Mouse (Mus musculus) right cerebral cortex, postnatal 4 days (tissue): ENCODE measurements at regions not wholly inside any gene's neighbourhood (a gene's known extent, or its start where the extent isn't known, plus 50 kb on each side); places are given as distances from the start of the nearest gene placed in this dataset.

Experiments
- DNase-seq: peaks from one replicate; pipeline ENCODE4 v3.0.0-alpha.2; 2022

GRCm38 (mm10) chr10:19412926-19413325, 56.6 kb downstream of the Olig3 start:
- no peak for DNase-seq

GRCm38 (mm10) chr10:19413935-19414334, 57.6 kb downstream of the Olig3 start:
- DNase-seq, result no peak

DNA sequence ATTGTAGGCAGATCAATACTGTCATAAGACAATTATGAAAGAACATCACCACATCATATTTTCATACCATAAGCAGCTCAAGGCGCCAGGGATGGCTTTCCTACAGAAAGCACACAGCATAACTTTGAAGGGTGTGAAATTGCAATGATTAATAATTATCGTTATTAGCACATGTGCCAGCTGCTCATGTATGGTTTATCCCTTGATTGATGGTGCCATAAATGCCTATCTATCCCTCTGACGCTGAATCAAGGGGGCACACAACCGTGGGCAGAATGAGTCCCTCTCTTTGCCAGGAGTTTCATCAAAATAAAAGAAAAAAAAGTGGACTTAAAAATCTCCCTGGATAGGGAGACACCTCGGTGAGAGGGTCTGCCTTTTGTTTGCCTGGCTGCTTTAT, 58.5 kb downstream of the Olig3 start:
- no peak for DNase-seq

DNA sequence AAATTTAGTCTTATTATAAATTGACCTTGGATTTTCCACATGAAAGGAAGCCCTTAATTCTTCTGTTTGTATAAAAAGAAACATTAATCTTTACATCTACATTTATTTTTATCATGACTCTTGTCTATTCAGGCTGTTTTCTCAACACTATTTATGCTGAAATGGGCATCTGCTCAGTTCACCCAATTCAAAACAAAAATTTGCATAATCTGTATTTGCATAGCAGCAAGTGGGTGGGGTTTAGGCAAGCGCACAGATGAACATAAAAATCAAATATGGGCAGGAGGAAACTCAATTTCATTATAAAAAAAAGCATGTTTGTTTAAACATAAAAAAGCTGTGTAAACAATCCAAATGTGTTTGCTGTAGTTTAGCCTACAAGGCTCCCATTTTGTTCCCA, 67.7 kb downstream of the Olig3 start:
- DNase-seq, result no peak

- DNase-seq, result no peak
These were observed 68.6 kb downstream of the Olig3 start for GRCm38 (mm10) chr10:19424961-19425360.

DNA sequence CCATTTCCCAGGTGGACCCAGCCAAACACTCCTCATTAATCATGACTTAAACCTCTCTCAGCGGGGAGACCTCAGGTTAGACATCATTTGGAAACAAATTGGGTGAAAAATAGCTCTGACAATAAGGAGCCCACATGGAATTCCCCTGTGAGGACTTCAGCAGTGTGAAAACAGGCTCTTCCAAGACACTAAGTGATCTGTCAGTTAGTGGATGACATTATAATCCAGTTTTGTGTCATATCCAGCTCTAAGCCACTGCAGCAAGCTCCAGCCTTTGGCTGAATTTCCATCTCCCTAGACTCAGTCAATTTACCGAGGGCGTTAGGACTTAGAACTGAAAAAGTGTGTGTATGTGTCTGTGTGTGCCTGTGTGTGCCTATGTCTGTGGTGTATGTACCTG, 70.5 kb downstream of the Olig3 start:
- DNase-seq, result no peak

DNA sequence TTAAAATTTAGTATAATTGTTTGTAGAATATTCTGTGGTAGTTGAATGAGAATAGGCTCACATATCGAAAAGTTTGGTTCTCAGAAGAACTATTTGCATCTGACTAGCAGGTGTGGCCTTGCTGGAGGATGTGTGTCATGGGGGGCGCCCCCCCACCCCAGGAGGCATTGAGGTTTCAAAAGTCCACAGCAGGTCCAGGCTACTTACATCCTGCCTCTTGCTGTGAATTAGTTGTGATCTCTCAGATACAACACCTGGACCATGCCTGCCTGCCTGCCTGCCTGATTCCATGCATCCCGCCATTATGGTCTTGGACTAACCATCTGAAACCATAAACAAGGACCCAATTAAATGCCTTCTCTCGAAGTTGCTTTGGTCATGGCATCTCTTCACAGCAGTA, 76.2 kb downstream of the Olig3 start:
- DNase-seq, result no peak

GRCm38 (mm10) chr10:19434661-19435060, 78.3 kb downstream of the Olig3 start:
- no peak for DNase-seq

DNA sequence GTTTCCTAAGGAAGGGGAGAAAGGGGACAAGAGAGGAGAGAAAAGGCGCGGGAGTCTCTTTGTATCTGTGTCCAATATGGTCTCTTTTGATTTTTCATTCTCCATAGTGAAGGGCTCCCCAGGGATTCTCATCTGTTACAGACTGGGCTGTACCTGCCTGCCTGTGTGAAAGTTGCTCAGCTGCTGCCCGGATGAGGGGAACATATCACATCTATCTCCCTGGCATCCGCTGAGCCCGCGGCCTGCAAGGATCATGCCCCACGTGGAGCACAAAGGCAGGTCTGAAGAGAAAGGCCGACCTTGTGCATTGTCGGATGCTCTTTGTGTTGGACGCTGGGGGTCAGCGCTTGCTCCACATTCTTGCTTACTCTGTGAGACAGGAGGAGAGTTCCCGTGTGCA, 85.5 kb downstream of the Olig3 start:
- no peak for DNase-seq

DNA sequence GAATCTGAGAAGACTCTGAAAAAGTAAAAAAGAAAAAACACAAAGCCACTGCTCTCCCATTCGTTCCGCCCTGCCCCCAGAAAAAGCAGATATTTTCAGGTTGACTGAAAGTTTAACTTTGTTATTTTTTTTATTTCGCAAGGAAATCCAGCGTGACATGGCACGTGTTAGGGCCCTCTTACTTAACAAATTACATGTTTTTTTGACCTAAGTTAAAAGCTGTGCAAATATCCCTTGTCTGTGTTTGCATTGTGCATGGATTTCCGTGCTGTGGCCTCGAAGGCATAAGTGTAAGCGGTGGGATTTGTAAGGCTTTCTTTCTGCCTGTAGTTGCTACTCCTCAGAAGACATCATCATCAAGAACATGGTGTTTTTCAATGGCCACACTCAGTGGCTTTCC, 87.2 kb downstream of the Olig3 start:
- no peak for DNase-seq

DNA sequence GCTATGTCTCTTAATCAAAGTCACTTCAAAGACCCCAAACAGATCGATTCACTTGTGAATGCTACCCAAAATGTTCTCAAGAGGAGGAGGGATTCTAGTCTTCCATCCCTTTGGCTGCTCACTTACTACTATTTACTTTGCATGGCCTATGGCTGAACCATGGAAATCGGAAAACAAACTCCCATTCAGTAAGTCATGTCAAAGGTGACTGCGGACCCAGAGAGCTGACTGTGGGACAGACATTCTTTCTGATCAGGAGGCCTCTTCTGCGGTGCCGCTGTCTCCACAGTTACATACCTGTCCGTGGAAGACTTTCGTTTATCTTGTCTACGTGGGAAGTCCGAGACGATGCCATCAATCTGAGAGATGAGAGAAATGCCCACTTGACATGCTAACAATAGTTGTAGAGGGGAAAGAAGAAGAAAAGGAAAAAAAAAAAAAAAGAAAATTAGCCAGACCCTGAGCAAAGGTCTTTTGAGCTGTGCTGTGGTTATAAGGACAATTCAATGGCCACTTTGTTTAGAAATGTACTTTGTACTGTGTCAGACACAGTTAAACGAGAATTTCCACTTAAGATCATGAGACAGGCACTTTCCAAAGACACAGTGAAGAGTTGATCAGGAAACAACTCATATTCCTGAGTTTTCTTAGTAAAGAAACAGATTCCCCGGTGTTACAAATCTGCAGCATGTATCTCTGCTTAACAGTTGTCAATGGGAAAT, 92.7 kb downstream of the Olig3 start:
- DNase-seq, result no peak

- no peak for DNase-seq
These were observed 102.7 kb downstream of the Olig3 start for GRCm38 (mm10) chr10:19459053-19459452.

DNA sequence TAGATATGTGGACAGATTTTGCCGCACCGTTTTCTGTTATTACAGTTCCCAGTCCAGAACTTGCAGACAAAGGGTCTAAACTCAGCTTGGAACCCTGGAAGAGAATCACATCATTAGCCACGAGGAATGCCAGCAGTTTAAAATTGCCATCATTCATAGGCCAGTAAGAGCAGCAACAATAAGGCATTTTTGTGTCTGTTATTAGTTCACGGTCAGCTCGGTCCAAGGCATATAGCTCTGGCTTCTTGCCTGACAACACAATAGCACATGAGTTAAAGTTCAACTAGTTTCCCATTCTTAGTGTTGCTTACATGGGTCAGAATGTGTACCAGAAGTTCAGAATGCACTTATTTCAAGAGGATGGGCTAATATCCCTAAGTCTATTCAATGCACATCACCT, 103.4 kb downstream of the Olig3 start:
- no peak for DNase-seq

DNA sequence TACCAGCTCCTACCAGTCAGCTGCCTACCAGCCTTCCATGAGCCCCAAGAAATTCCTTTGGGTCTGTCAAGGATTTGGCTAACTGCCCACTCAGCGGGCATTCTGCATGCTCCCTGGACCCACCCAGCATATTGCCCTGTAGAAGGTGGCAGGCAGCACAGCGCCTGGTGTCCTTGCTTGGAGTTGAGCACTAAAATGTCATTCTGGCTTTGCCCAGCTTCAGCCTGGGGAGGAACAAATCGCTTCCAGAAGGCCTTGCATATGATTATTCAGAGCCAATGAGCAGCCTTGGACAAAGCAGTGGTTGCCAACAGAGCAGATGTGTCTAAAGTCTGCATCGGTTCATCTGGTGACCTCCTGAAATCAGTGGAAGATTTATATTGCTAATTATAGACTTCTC, 103.8 kb downstream of the Olig3 start:
- DNase-seq, result no peak

DNA sequence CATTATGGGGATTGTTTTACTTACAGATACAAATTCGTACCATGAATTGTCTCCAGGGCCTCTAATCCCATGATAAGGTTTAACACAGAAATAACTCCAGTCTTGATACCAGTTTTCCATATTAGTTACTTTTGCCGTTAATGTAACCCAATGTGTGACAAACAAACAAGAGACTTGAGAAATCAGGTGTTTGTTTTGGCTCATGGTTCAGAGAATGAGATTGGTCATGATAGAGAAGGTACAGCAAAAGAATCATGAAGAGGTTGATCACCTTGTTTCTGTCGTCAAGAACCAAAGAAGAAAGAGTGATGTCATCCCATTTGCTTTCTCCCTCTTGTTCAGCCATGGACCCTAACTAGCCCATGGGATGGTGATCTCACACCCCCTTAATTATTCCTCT, 107.5 kb downstream of the Olig3 start:
- no peak for DNase-seq

- no peak for DNase-seq
These were observed 108.2 kb downstream of the Olig3 start for GRCm38 (mm10) chr10:19464504-19464903.

DNA sequence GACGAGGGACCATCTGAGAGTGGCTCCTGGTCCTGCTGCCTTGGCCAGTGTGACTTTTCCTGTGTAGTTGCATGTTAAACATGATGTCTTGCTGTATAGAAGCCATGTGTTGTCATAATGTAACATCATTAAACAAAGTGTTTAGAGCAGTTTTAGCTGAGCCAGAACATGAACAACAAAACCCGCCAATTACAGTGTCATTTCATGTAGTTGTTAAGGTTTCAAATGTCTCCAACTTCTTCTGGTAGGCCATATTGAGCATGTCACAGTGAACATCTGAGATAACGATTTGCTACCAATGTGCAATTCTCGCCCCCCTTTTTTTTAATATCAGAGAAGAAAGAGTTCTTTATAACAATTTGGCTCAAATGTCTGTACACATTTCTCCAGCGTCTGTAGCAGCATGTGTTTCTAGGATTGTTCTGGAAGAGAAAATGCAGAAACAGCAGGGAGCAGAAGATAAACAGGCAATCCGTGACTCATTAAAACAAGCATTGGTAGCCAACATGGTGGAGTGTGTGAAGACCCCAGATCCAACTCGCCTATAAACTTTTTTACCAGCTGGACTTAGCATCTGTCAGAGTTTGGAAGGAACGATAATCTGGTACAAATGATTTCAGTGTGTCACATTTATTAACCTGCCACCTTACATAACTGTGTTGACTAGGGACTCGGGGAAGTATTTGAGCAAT, 115.2 kb downstream of the Olig3 start:
- DNase-seq, result no peak

- DNase-seq, result no peak
These were observed 115.7 kb downstream of the Olig3 start for GRCm38 (mm10) chr10:19472066-19472465.

GRCm38 (mm10) chr10:19472949-19473535, 116.7 kb downstream of the Olig3 start:
- no peak for DNase-seq

DNA sequence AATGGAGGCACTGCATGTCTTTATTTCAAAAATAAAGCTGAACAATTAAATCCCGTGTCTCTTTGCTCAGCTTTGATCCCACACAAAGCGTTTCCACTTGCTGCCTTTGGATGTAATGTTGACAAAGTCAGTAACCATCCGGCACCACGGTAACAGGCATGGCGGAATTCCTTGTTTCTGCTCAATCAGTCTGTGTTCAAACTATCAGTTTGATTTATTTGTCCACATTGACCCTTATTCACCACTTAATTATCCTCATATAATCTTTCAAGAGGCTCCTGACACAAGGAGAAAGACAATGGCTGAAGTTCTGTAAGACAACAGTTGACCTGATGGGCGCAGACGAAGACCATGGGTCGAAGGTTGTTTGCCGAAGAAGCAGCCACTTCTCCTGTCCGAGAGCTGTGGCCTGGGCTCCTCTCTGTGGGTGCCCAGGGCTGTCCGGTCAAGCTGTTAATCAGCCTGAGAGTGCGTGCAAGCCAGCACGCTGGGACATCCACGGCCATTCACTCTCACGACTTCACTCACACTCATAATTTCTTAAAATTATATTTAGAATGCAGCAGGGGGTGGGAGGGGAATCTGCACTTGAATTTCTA, 106.1 kb upstream of the Ifngr1 start:
- no peak for DNase-seq

GRCm38 (mm10) chr10:19490500-19490899, 101.2 kb upstream of the Ifngr1 start:
- no peak for DNase-seq

DNA sequence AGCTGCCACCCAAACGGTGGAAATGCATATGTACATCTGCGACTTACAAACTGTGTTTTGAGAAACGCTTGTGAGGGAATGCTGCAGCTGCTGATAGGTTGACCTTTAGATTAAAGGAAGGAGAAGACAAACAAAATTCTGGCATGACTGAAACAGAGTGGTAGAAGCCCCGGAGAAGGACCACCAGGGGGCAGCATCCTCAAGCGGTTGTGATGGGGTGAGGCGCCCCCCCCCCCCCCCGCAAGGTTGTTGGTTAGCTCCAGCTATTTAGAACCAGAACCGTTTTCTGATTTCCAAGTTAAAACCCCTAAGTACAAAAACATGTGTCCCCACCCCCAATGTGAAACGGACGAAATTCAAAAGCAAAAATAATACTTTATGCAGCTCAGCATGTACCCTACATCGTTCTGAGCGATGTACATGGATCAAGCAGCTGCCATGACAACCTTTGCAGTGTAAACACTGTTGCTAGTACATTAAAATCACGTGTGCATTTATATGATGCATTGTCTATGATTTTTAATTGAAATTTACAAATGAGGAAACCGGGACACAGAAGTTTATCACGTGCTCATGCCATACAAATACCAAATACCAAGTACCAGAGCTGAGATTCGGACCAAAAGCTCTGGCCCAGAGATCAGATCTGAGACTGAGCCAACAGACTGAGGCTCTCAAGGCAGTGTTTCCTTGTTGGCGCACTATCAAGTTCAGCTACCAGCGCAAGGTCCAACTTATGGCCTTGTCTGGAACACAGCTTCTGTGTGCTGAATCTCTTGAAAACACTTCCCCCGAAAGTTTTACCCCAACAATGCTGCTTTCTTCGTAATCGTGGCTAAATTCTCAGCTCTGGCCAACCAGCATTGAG, 100.0 kb upstream of the Ifngr1 start:
- DNase-seq, result peak; percentile 81
